Mouse (Mus musculus): ENCODE data around the gene Pisd.
"Not testable (repeated sequence)": the region's sequence is repeated elsewhere in the genome, so short reads cannot be mapped to it uniquely, and the experiment has no call there.

Pisd gene

DNA sequence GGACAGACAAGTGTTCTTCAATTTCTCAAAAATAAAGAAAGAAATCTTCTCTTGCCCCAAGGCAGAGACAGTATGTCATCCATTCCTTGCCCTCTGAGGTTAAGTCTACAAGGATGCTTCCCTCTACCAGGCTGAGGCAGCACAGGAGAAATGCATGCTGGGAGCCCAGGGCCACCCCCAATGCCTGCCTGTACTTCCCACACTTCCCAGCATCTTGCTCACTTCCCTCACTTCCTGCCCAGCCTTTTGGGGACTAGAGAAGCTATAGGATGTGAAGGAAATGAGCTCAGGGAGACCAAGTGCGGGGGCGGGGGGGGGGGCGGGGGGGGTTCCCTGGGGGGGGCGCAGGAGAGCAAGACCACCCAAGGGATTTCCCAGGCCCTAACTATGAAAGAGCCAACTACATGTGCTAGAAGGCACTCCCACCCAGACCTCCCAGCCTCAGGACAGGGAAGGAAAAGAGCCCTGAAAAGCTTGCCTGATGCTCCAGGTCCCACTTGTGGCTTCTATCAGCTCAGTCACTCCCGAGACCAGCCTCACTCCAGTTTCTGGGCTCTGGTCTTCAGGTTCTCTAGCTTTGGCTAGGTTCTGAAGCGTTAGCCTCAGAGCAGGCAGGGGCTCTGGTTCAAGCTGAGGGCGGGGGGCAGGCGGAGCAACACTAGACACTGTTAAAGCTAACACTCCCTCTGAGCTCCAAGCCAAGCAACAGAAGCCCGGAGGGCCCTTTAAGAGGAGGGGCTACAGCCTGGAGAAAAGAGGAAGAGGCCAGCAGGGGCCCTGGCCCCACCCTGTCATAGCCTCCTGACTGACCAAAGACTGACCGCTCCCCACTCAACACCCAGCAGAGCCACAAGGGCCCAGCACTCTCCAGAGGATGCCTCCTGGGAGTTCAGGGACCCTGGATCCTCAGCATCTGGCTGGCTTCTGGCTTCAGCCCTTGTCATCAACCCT is 39.5 kb downstream of the Pisd start:
- DNase-seq (ENCODE audit: inconsistent age in 2 of 2, low spot score in 1 of 2) = peak; percentile 87 to 93

DNA sequence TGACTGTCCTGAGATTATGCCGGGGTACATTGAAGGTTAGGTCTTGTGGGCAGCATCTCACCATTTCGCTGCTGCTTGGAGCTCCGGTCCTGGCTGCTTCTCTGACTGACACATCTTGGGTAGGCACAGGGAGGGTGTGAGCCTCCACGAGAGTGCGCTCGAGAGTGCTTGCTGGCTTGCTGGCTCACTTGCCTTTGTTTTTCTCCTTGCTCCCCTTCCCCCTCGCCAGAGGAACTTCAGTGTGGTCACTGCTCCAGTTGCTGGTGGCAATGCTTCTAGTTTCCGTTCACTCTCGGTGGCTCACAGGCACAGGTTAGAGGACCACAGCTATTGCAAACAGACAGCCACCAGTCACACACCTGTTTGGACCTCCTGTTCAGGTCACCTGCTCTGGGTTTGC is 43.3 kb downstream of the Pisd start:
- no peak for DNase-seq (ENCODE audit: inconsistent age in 2 of 2, low spot score in 1 of 2)

DNA sequence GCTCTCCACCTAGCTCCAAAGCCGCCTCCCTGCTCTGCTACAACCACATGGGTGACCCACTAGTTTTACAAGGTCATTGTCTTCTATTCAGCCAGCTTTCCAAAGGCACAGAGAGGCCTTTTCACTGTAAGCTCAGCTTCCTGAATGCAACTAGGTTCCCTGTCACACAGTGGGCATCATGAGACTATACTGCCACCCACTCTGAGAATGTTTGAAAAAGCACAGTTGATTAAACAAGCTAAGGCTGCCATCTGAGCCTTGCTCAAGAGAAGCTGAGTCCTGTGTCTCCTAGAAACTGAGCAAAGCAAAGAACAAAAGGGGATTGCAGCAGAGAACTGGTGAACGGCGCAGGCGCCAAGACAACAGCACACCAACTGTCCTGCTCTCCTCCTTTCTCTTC is 44.1 kb downstream of the Pisd start:
- not testable (repeated sequence) for DNase-seq (ENCODE audit: inconsistent age in 2 of 2, low spot score in 1 of 2)

- DNase-seq (ENCODE audit: inconsistent age in 2 of 2, low spot score in 1 of 2) = not testable (repeated sequence)
Measured at GRCm38 (mm10) chr5:32740850-32741249, 44.6 kb downstream of the Pisd start.

DNA sequence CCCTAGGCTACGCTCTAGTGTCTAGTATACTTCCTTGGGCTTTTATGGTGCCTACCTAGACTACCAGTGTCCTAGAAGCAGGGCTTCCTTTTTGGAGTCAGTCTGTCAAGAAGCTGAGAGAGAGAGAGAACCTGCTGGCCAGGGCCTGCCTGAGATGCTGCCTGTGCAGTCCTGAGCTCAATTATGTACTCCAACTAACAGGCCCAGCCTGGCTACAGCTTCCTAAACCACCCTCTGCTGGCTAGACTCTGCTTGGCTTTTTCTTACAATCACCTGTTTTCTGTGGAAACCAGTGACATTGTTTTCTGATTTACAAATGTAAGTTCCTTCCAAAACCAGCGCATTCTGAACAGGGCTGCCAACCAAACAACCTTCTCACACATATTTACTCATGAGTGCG is 45.3 kb downstream of the Pisd start:
- no peak for DNase-seq (ENCODE audit: inconsistent age in 2 of 2, low spot score in 1 of 2)

GRCm38 (mm10) chr5:32736770-32737169 is 48.7 kb downstream of the Pisd start:
- not testable (repeated sequence) for DNase-seq (ENCODE audit: inconsistent age in 2 of 2, low spot score in 1 of 2)

GRCm38 (mm10) chr5:32735779-32736178 is 49.7 kb downstream of the Pisd start:
- DNase-seq (ENCODE audit: inconsistent age in 2 of 2, low spot score in 1 of 2) = peak in 1 of 2 experiments; percentile 29

- not testable (repeated sequence) for DNase-seq (ENCODE audit: inconsistent age in 2 of 2, low spot score in 1 of 2)
Measured at GRCm38 (mm10) chr5:32733892-32734291, 51.6 kb downstream of the Pisd start.

- DNase-seq (ENCODE audit: inconsistent age in 2 of 2, low spot score in 1 of 2) = no peak
Measured at GRCm38 (mm10) chr5:32728851-32729250, 56.6 kb downstream of the Pisd start.

DNA sequence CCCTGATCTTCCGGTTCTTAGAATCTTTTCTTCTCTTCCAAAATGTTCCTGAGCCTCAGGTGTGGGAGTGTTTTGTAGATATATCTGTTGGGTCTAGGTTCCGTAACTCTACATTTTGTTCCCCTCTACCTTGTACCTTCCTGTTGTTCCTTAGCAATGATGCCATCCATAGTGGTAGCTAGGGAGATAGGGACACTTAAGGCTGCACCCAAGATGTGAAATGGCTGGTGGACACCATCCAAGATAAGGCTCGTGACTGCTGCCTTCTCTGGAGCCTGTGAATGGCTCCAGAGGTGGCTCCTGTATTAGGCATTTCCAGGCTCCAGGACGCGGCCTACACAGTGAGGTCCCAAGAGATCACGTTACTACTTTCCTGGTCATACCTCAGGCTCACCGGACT is 57.1 kb downstream of the Pisd start:
- no peak for DNase-seq (ENCODE audit: inconsistent age in 2 of 2, low spot score in 1 of 2)

- not testable (repeated sequence) for DNase-seq (ENCODE audit: inconsistent age in 2 of 2, low spot score in 1 of 2)
Measured at GRCm38 (mm10) chr5:32725397-32725796, 60.0 kb downstream of the Pisd start.

DNA sequence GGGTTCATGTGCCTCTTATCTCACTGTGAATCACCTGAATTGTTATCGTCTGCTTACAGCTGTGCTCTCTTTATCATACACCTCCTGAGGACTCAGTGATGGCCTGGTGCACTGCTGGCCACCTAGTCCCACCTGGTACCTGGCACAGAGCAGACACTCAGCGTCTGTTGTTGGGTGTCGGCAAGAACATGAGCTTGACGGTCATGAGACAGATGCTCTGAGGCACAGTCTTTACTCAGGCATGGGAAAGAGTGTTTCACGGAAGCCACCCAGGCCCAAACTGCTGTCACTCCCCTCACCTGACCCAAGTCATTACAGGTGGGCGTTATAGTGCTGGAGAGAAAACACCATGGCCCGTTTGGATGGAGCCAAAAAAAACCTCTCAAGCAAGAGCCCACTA is 61.5 kb downstream of the Pisd start:
- no peak for DNase-seq (ENCODE audit: inconsistent age in 2 of 2, low spot score in 1 of 2)

- DNase-seq (ENCODE audit: inconsistent age in 2 of 2, low spot score in 1 of 2) = not testable (repeated sequence)
Measured at GRCm38 (mm10) chr5:32722711-32723110, 62.7 kb downstream of the Pisd start.

GRCm38 (mm10) chr5:32722263-32722662 is 63.2 kb downstream of the Pisd start:
- DNase-seq (ENCODE audit: inconsistent age in 2 of 2, low spot score in 1 of 2) = no peak

GRCm38 (mm10) chr5:32721316-32721715 is 64.1 kb downstream of the Pisd start:
- no peak for DNase-seq (ENCODE audit: inconsistent age in 2 of 2, low spot score in 1 of 2)

- DNase-seq (ENCODE audit: inconsistent age in 2 of 2, low spot score in 1 of 2) = no peak
Measured at GRCm38 (mm10) chr5:32720416-32720815, 65.0 kb downstream of the Pisd start.

DNA sequence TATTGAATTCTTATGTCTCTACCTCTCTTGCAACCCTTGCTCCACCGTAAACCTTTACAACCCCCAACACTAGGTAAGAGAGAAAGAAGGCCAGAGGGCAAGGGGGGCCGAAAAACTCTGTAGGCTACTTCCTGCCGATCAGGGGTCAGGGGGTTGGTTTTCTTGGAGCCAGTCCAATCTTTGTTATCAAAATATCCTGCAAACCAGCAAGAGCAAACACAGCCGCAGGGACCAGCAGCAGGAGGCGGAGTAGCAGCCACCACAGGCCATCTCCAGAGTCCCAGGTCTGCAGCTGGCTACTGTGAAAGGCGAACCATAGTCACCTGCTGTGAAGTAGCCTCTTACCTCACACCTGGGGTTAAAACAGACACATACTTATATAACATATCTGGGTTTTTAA is 66.5 kb downstream of the Pisd start:
- no peak for DNase-seq (ENCODE audit: inconsistent age in 2 of 2, low spot score in 1 of 2)

DNA sequence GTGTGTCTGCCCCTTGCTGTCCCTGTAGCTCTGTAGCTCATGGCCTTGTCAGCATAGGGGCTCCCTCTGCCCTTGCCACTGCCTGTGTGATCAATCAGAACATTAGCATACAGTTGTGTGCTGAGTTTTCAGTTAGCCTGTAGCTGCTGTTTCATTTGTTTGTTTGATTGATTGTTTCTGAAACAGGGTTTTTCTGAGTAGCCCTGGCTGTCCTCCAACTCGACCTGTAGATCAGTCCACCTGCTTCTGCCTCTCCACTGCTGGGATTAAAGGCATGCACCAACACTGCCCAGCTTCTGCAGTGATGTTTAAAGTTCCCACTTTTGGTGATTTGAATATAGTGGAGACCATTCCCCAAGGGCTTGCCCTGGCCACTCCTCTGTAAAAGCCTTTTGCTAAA is 67.7 kb downstream of the Pisd start:
- no peak for DNase-seq (ENCODE audit: inconsistent age in 2 of 2, low spot score in 1 of 2)

GRCm38 (mm10) chr5:32713703-32714467 is 71.6 kb downstream of the Pisd start:
- DNase-seq (ENCODE audit: inconsistent age in 2 of 2, low spot score in 1 of 2) = peak; percentile 89 to 97

- DNase-seq (ENCODE audit: inconsistent age in 2 of 2, low spot score in 1 of 2) = no peak
Measured at GRCm38 (mm10) chr5:32713042-32713702, 72.3 kb downstream of the Pisd start.

All from adrenal gland, adult (tissue).